Mouse (Mus musculus) forebrain, embryonic 14.5 days (tissue): ENCODE measurements at regions not wholly inside any gene's neighbourhood (a gene's known extent, or its start where the extent isn't known, plus 50 kb on each side); places are given as distances from the start of the nearest gene placed in this dataset.

Source experiments
- ATAC-seq: fragments of 200-750 bp; cut with Nextera tagmentation; 2 replicates; pipeline ENCODE4 v1.8.0; 2017; ENCODE audit warnings: mild to moderate bottlenecking, moderate library complexity
- DNase-seq: peaks from one replicate; pipeline ENCODE4 v3.0.0-alpha.2; 2015; ENCODE audit warnings: low spot score
- H3K27ac ChIP-seq: fragments of 300-500 bp; sonication (generic); 2 replicates; pipeline ENCODE4 v1.5.1; 2014; ENCODE audit warnings: low read depth, mild to moderate bottlenecking, control low read depth, low read length, moderate library complexity
- H3K27me3 ChIP-seq: fragments of 300-500 bp; sonication (generic); replicated peaks from 2 replicates; pipeline ENCODE4 v1.6.1; 2014; ENCODE audit warnings: low read length, control low read depth, mixed read lengths; ENCODE audit not compliant: control insufficient read depth, insufficient read depth
- H3K36me3 ChIP-seq: fragments of 300-500 bp; sonication (generic); 2 replicates; pipeline ENCODE4 v1.6.1; 2014; ENCODE audit warnings: low read length, control low read depth; ENCODE audit not compliant: control insufficient read depth, insufficient read depth
- H3K4me1 ChIP-seq: fragments of 300-500 bp; sonication (generic); 2 replicates; pipeline ENCODE4 v1.6.1; 2014; ENCODE audit warnings: antibody characterized with exemption, low read length, control low read depth; ENCODE audit not compliant: control insufficient read depth, insufficient read depth
- H3K4me2 ChIP-seq: fragments of 300-500 bp; sonication (generic); 2 replicates; pipeline ENCODE4 v1.6.1; 2014; ENCODE audit warnings: mild to moderate bottlenecking, control low read depth, low read length
- H3K4me3 ChIP-seq: fragments of 300-500 bp; sonication (generic); 2 replicates; pipeline ENCODE4 v1.5.1; 2014; ENCODE audit warnings: low read depth, low read length, control low read depth
- H3K9ac ChIP-seq: fragments of 300-500 bp; sonication (generic); 2 replicates; pipeline ENCODE4 v1.6.1; 2014; ENCODE audit warnings: mild to moderate bottlenecking, low read length, control low read depth, moderate library complexity
- H3K9me3 ChIP-seq: fragments of 300-500 bp; sonication (generic); replicated peaks from 2 replicates; pipeline ENCODE4 v1.6.1; 2016; ENCODE audit warnings: low read length, control low read depth, mixed read lengths; ENCODE audit not compliant: control insufficient read depth
- WGBS: fragments of 180-500 bp; shearing (Covaris S2); extraction: QIAGEN DNeasy Blood & Tissue Kit; methylation state at CpG from one replicate; pipeline ENCODE4 v1.1.7; 2014; 5-methylcytosine and 5-hydroxymethylcytosine counted together

GRCm38 (mm10) chr17:45822427-45822826 is 88.8 kb upstream of the 1600014C23Rik start:
- no peak overlapping the region for H3K27ac ChIP-seq
- no peaks in the 10 kb centered on the region for H3K27me3 ChIP-seq
- DNase-seq (no peak), ATAC-seq (no peak)
- no peaks in the 10 kb centered on the region for H3K9me3 ChIP-seq
- H3K4me2 ChIP-seq = no peak overlapping the region
- WGBS = 90% methylated on average over 17 of the region's 17 CpGs
- no peak overlapping the region for H3K4me3 ChIP-seq
- peaks cover 4% of the 10 kb centered on the region; the same call in 1 of the 2 replicates for H3K4me1 ChIP-seq
- no peak overlapping the region for H3K9ac ChIP-seq
- H3K36me3 ChIP-seq = no peaks in the 10 kb centered on the region

- WGBS = 91% methylated on average over 7 of the region's 7 CpGs
- H3K4me2 ChIP-seq = no peak overlapping the region
- no peak overlapping the region for H3K9ac ChIP-seq
- ATAC-seq (no peak), DNase-seq (no peak)
- H3K27ac ChIP-seq = no peak overlapping the region
- H3K9me3 ChIP-seq = no peaks in the 10 kb centered on the region
- peaks cover 4% of the 10 kb centered on the region; the same call in 1 of the 2 replicates for H3K4me1 ChIP-seq
- no peaks in the 10 kb centered on the region for H3K27me3 ChIP-seq
- no peak overlapping the region for H3K4me3 ChIP-seq
- H3K36me3 ChIP-seq = no peaks in the 10 kb centered on the region
Measured at GRCm38 (mm10) chr17:45821356-45821755, 87.7 kb upstream of the 1600014C23Rik start.

- no peak for ATAC-seq
- H3K9me3 ChIP-seq = no peaks in the 10 kb centered on the region
- no peak overlapping the region for H3K9ac ChIP-seq
- H3K36me3 ChIP-seq = no peaks in the 10 kb centered on the region
- no peak for DNase-seq
- H3K4me1 ChIP-seq = no peaks in the 10 kb centered on the region
- H3K4me2 ChIP-seq = no peak overlapping the region
- H3K27me3 ChIP-seq = no peaks in the 10 kb centered on the region
- WGBS = 88% methylated on average over 8 of the region's 8 CpGs
- H3K27ac ChIP-seq = no peak overlapping the region
- H3K4me3 ChIP-seq = no peak overlapping the region
Measured at GRCm38 (mm10) chr17:45819143-45819542, 85.5 kb upstream of the 1600014C23Rik start.

GRCm38 (mm10) chr17:45816566-45816965 is 82.9 kb upstream of the 1600014C23Rik start:
- Histone ChIP-seq H3K27ac (no peak overlapping the region), H3K36me3 (no peaks in the 10 kb centered on the region), H3K4me1 (no peaks in the 10 kb centered on the region), H3K4me3 (no peak overlapping the region), H3K9me3 (no peaks in the 10 kb centered on the region), H3K27me3 (no peaks in the 10 kb centered on the region), H3K9ac (no peak overlapping the region), H3K4me2 (no peak overlapping the region)
- WGBS = 90% methylated on average over 3 of the region's 3 CpGs
- ATAC-seq = no peak
- DNase-seq = no peak

GRCm38 (mm10) chr17:45815833-45816232 is 82.2 kb upstream of the 1600014C23Rik start:
- no peak overlapping the region for H3K4me3 ChIP-seq
- WGBS = 51% methylated on average over 2 of the region's 2 CpGs
- no peaks in the 10 kb centered on the region for H3K27me3 ChIP-seq
- no peaks in the 10 kb centered on the region for H3K9me3 ChIP-seq
- H3K4me1 ChIP-seq = no peaks in the 10 kb centered on the region
- H3K9ac ChIP-seq = no peak overlapping the region
- 0 out of 2 replicates have a peak overlapping the region, but pooled peaks have one; percentile 5 for H3K27ac ChIP-seq
- no peak for ATAC-seq
- no peak overlapping the region for H3K4me2 ChIP-seq
- no peaks in the 10 kb centered on the region for H3K36me3 ChIP-seq
- no peak for DNase-seq

GRCm38 (mm10) chr17:45815341-45815740 is 81.7 kb upstream of the 1600014C23Rik start:
- Histone ChIP-seq H3K27me3 (no peaks in the 10 kb centered on the region), H3K4me3 (no peak overlapping the region), H3K36me3 (no peaks in the 10 kb centered on the region), H3K4me2 (no peak overlapping the region), H3K9ac (no peak overlapping the region), H3K9me3 (no peaks in the 10 kb centered on the region), H3K4me1 (no peaks in the 10 kb centered on the region), H3K27ac (no peak overlapping the region)
- ATAC-seq = no peak
- DNase-seq = peak; percentile 25
- WGBS = 35% methylated on average over 7 of the region's 7 CpGs

GRCm38 (mm10) chr17:45814586-45814985 is 80.9 kb upstream of the 1600014C23Rik start:
- no peak for DNase-seq
- WGBS = 33% methylated on average over 11 of the region's 11 CpGs
- Histone ChIP-seq H3K4me2 (no peak overlapping the region), H3K27me3 (no peaks in the 10 kb centered on the region), H3K9me3 (no peaks in the 10 kb centered on the region), H3K36me3 (no peaks in the 10 kb centered on the region), H3K4me1 (no peaks in the 10 kb centered on the region), H3K4me3 (no peak overlapping the region), H3K27ac (no peak overlapping the region), H3K9ac (no peak overlapping the region)
- no peak for ATAC-seq

- Histone ChIP-seq H3K36me3 (no peaks in the 10 kb centered on the region), H3K9me3 (no peaks in the 10 kb centered on the region), H3K27me3 (no peaks in the 10 kb centered on the region), H3K27ac (no peak overlapping the region), H3K4me1 (no peaks in the 10 kb centered on the region), H3K4me3 (no peak overlapping the region), H3K9ac (no peak overlapping the region), H3K4me2 (no peak overlapping the region)
- ATAC-seq = no peak
- 71% methylated on average over 5 of the region's 5 CpGs for WGBS
- DNase-seq = no peak
Measured at GRCm38 (mm10) chr17:45813956-45814355, 80.3 kb upstream of the 1600014C23Rik start.

- DNase-seq = no peak
- H3K27me3 ChIP-seq = no peaks in the 10 kb centered on the region
- ATAC-seq = no peak
Measured at GRCm38 (mm10) chr17:45812289-45812955, 78.8 kb upstream of the 1600014C23Rik start.

More at GRCm38 (mm10) chr17:45812289-45812955, 78.8 kb upstream of the 1600014C23Rik start:
- Histone ChIP-seq H3K4me2 (no peak overlapping the region), H3K27ac (no peak overlapping the region), H3K9ac (no peak overlapping the region), H3K36me3 (no peaks in the 10 kb centered on the region), H3K9me3 (no peaks in the 10 kb centered on the region), H3K4me3 (no peak overlapping the region), H3K4me1 (peaks cover 4% of the 10 kb centered on the region)
- 80% methylated on average over 9 of the region's 9 CpGs for WGBS
